Mouse (Mus musculus) kidney, adult 2 months (tissue): ENCODE data around the gene Gm10273.

Experiments
- CTCF ChIP-seq: fragments of 200-500 bp; conservative IDR thresholded peaks from 2 replicates; pipeline ENCODE4 v1.5.1; 2011; ENCODE audit warnings: low read depth, mild to moderate bottlenecking, control low read depth, low read length, moderate library complexity, mixed read lengths; ENCODE audit not compliant: insufficient read depth, insufficient read length
- POLR2A ChIP-seq: fragments of 200-500 bp; IDR thresholded peaks from one replicate; pipeline ENCODE4 v1.6.1; 2011; ENCODE audit warnings: low read depth, low read length, control low read depth

GRCm38 (mm10) chr10:59369426-59369825 is 26.0 kb upstream of the Gm10273 start:
- TF ChIP-seq CTCF, result no peak
- no peak for TF ChIP-seq POLR2A
